Mouse (Mus musculus) testis, postnatal 14 days (tissue): ENCODE results near the gene Rhox2g.
"Not testable (repeated sequence)": the region's sequence is repeated elsewhere in the genome, so short reads cannot be mapped to it uniquely, and the experiment has no call there.

Experiments used
- DNase-seq: peaks from one replicate; pipeline ENCODE4 v3.0.0; 2021; ENCODE audit warnings: low spot score

The Rhox2g gene

DNA sequence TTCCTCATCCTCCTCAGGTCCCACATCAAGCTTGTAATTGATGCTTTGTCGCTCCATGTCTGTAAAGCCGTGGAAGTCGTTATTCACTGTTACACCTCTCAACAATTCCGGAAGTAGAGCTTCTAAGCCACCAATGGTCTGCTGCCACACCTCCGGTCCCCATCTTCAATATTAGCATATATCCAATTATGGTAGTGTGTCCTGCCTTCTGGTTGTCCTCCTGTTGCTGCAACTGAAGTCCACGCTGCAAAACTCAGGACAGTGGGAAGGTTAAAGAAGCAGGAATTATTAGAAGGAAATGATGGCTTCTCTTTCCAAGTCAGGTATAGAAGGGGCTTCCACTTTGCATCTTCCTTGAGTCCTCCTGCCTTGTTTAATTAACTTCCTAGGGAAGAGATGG is at the start of gene Rhox2g:
Gene Rhox2g, minus strand, starts transcription at position 101 of the 400 bp plus-strand sequence.
- DNase-seq: not testable (repeated sequence)

DNA sequence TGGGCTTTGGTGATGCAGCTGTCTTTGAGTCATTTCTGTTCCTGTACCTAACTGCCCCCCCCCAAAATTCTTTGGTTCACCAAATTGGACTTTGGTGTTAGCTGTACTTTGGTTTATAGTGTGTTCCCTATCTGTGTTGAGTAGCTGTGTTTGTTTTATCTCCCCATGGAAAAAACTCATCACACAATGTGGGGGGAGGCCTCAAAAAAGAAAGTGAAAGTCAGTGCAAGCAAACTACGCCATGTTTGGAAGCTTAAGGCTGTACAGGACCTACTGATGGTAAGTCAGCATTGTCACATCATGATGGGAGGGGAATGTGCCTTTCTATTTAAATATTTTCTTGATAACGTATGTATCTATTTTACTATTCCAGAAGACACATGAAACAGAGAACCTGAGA is 49.0 kb upstream of the Rhox2g start:
- DNase-seq: no peak

DNA sequence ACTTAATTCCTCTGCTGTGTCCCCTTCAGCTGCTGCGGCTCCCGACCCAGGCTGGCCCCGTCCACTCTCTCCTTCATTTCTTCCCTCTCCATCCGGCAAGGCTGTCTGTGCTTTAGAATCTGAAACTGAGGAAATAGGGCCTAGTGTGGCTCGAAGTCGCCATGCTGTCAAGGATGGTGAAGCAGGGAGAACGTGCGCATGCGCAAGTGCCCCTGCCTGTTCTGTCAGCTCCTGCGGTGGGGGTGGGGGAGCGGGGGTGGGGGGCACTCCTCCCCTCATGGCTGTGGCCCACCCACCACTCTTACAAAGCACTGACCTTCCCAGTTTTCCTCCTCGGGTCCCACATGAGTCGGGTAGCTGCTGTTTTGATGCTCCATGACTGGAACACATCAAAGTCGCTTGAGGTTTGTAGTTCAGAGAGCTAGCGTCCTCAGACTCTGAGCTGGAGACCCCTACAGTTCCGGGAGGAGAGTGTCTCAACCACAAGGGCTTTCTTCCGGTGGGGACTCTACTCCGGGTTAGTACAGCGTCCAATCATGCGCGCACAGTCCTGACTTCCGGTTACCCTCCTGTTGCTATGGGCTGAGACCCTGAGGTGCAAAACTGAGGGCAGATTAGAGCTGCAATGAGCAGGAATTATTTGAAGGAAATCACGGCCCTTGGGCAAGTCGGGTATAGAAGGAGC is 39.9 kb upstream of the Rhox2g start:
- DNase-seq: peak; percentile 66

GRCm38 (mm10) chrX:37673177-37673576 is 29.9 kb upstream of the Rhox2g start, which contains the start of gene Rhox2h:
Rhox2h (minus strand) TSS chrX:37673277.
- DNase-seq: not testable (repeated sequence)

DNA sequence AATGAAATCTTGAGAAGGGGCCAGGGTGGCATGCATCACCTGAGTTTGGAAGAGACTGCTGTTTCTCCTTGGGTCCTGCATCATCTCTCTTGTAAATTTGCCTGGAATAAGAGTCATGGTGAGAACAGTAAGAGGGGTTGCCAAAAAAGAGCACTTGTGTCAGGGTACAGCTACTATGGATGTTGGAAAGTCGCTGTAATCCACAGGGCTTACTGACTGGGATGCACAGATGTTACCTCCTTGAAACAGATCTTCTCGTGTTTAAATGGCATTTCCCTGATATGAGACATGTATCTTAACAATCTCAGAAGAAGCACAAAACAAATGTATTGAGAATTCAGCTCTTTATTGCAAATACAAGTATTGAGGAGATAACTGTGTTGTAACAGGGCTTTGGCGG is 25.4 kb upstream of the Rhox2g start, which contains the start of gene Rhox3h:
Gene Rhox3h, minus strand, starts transcription at position 101 of the 400 bp plus-strand sequence.
- DNase-seq: not testable (repeated sequence)

DNA sequence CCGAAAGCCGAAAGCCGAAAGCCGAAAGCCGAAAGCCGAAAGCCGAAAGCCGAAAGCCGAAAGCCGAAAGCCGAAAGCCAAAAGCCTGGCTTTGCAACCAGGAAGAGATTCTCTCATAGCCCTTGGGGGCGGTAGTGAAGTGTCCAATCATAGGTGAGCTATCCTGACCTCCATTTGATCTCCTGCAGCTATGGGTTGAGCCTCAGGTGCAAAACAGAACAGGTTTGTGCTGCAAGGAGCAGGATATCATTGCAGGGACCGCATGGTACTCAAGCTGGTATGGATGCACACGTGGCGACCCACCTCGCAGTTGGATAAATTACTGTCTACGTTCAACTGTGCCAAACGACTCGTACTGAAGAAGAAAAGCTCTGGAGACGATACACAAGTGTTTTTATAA is 8.0 kb upstream of the Rhox2g start, which contains the start of gene Rhox4g:
Gene Rhox4g, minus strand, starts transcription at position 101 of the 400 bp plus-strand sequence.
- not testable (repeated sequence) for DNase-seq

DNA sequence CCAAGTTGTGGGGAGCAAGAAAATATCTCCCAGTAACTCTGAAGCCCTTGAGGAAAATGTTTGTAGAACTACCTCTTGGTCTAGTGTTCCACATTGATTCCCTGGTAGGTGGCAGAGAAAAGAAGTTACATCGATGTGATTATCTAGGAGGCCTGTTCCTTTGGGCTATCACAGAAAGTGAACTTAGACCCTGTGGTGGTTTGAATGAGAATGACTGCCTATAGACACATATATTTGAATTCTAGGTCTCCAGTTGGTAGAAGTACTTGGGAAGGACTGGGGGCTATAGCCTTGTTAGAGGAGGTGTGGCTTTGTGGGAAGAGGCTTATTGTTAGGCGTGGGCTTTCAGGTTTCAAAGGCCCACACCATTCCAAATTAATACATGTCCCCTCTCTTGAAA is 14.8 kb downstream of the Rhox2g start, which contains the start of gene Rhox3g:
Gene Rhox3g, minus strand, starts transcription at position 101 of the 400 bp plus-strand sequence.
- DNase-seq: not testable (repeated sequence)

- not testable (repeated sequence) for DNase-seq
Observed at GRCm38 (mm10) chrX:37607604-37608003, 35.7 kb downstream of the Rhox2g start, which contains the start of gene Rhox4f. Rhox4f (minus strand) TSS chrX:37607704.
